Mouse (Mus musculus) lung, embryonic 15.5 days (tissue): Measurements from ENCODE around the gene Fam149b. TPM values are rescaled to one million over a fixed set of nuclear protein-coding genes. Genes with fewer than 3 reads are reported as not detected.

Experiments
- ATAC-seq: fragments of 200-750 bp; cut with Nextera tagmentation; 2 replicates; pipeline ENCODE4 v1.8.0; 2017; ENCODE audit warnings: moderate number of reproducible peaks, borderline replicate concordance; ENCODE audit not compliant: low FRiP score, low TSS enrichment; ENCODE audit errors: extremely low read depth
- H3K27ac ChIP-seq: fragments of 300-500 bp; sonication (generic); 2 replicates; pipeline ENCODE4 v1.5.1; 2015; ENCODE audit warnings: moderate library complexity, mild to moderate bottlenecking, inconsistent platforms
- H3K27me3 ChIP-seq: fragments of 300-500 bp; sonication (generic); 2 replicates; pipeline ENCODE4 v1.6.1; 2015; ENCODE audit warnings: inconsistent platforms
- H3K36me3 ChIP-seq: fragments of 300-500 bp; sonication (generic); 2 replicates; pipeline ENCODE4 v1.6.1; 2015; ENCODE audit warnings: inconsistent platforms
- H3K4me1 ChIP-seq: fragments of 300-500 bp; sonication (generic); 2 replicates; pipeline ENCODE4 v1.6.1; 2015; ENCODE audit warnings: inconsistent platforms
- H3K4me2 ChIP-seq: fragments of 300-500 bp; sonication (generic); 2 replicates; pipeline ENCODE4 v1.6.1; 2015; ENCODE audit warnings: inconsistent platforms, mild to moderate bottlenecking, moderate library complexity
- H3K4me3 ChIP-seq: fragments of 300-500 bp; sonication (generic); 2 replicates; pipeline ENCODE4 v1.5.1; 2015; ENCODE audit warnings: mild to moderate bottlenecking, inconsistent platforms
- H3K9ac ChIP-seq: fragments of 300-500 bp; sonication (generic); 2 replicates; pipeline ENCODE4 v1.6.1; 2015; ENCODE audit warnings: inconsistent platforms
- H3K9me3 ChIP-seq: fragments of 300-500 bp; sonication (generic); 2 replicates; pipeline ENCODE4 v1.6.1; 2016; ENCODE audit warnings: inconsistent platforms
- WGBS: fragments of 180-500 bp; shearing (Covaris S2); methylation state at CpG from one replicate; pipeline ENCODE4 v1.1.7; 2015; 5-methylcytosine and 5-hydroxymethylcytosine counted together
- polyA plus RNA-seq: library from polyadenylated mRNA; unstranded; fragments of >200 nt; fragmentation: Nextera tagmentation; extraction: Ambion mirVana; gene quantifications from 2 replicates; pipeline ENCODE4 v1.2.1, GENCODE M21; 2015

Gene Fam149b
- polyA plus RNA-seq, 1 experiment from 2014 or later: 35.8 TPM

DNA sequence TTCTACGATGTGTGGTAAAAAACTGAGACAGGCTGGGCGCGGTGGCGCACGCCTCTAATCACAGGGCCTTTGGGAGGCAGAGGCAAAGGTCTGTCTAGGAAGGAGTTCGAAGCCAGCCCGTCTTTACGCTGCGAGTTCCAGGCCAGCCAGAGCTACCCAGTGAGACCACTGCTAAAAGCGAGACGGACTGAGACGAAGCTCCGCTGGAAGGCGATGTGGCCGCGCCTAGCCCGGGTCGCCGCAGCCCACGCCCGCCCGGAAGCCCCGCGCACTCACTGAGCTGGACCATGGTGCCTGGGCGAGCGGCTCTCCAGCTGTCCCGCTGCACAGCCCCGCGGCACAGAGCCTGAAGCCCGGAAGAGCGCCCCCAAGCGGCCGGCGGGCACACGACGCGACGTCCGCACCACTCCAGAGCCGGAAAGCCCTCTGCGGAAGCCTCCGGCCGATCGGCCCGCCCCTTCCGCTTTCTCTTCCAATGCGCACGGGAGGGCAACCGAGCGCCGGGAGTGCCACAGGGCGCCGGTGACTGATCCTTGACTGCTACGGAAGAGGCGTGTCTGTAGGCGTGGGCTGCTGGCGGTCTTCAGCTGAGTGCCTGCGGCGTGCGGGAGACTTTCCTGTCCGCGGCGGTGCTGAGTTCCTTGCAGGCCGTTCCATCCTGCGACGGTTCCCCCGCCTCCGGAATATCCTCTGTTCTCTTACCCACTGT lies 45.4 kb downstream of the Fam149b start, which contains the start of gene Mrps16:
Gene Mrps16, minus strand, starts transcription at position 430 of the 709 bp plus-strand sequence.
- Histone ChIP-seq H3K27me3 (no peaks in the 10 kb centered on the region), H3K9ac (peak within 1 kb of the TSS; percentile 91), H3K4me1 (peaks cover 13% of the 10 kb centered on the region), H3K36me3 (peaks cover 16% of the 10 kb centered on the region; the same call in 1 of the 2 replicates), H3K27ac (peak within 1 kb of the TSS; percentile 84), H3K4me3 (peak within 1 kb of the TSS; percentile 75), H3K9me3 (no peaks in the 10 kb centered on the region), H3K4me2 (peak within 1 kb of the TSS; percentile 64)
- WGBS: under 1% methylated on average over 58 of the region's 68 CpGs
- ATAC-seq: peak; percentile 94

GRCm38 (mm10) chr14:20397220-20397619 lies 49.3 kb downstream of the Fam149b start:
- Histone ChIP-seq H3K4me1 (peaks cover 7% of the 10 kb centered on the region), H3K36me3 (no peaks in the 10 kb centered on the region), H3K4me2 (no peak overlapping the region), H3K9me3 (no peaks in the 10 kb centered on the region), H3K27me3 (no peaks in the 10 kb centered on the region), H3K4me3 (no peak overlapping the region), H3K27ac (no peak overlapping the region), H3K9ac (no peak overlapping the region)
- ATAC-seq: no peak
- WGBS: 74% methylated on average over 9 of the region's 9 CpGs

GRCm38 (mm10) chr14:20398864-20399263 lies 50.9 kb downstream of the Fam149b start:
- no peak for ATAC-seq

DNA sequence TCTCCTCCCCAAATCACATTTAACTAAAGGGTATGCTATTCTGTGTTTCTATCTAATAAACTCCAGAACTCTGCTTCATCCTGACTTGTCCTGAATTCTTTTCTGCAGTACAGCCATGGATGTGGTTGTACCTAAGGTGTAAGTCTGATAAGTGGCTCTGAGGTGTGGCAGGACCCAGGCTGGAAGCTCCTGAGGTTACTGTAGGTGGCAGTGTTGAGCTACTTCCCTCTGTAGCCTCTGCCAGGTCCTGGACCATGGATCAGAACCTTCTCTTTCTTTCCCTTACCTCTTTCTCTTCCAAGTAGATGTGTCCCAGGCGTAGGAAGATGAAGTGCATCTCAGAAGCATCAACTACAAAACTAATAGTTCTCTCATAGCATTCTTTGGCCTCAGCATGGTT lies 52.1 kb downstream of the Fam149b start:
- H3K4me3 ChIP-seq: no peak overlapping the region
- WGBS: 57% methylated on average over 1 of the region's 1 CpGs
- H3K9me3 ChIP-seq: no peaks in the 10 kb centered on the region
- no peak overlapping the region for H3K9ac ChIP-seq
- H3K27ac ChIP-seq: no peak overlapping the region
- H3K4me2 ChIP-seq: no peak overlapping the region
- no peaks in the 10 kb centered on the region for H3K27me3 ChIP-seq
- H3K36me3 ChIP-seq: no peaks in the 10 kb centered on the region
- H3K4me1 ChIP-seq: no peaks in the 10 kb centered on the region
- no peak for ATAC-seq

More at GRCm38 (mm10) chr14:20398864-20399263, 50.9 kb downstream of the Fam149b start:
- H3K9me3 ChIP-seq: no peaks in the 10 kb centered on the region
- H3K27ac ChIP-seq: no peak overlapping the region
- peaks cover 4% of the 10 kb centered on the region for H3K4me1 ChIP-seq
- H3K4me3 ChIP-seq: no peak overlapping the region
- WGBS: 35% methylated on average over 4 of the region's 4 CpGs
- H3K9ac ChIP-seq: no peak overlapping the region
- no peak overlapping the region for H3K4me2 ChIP-seq
- no peaks in the 10 kb centered on the region for H3K36me3 ChIP-seq
- no peaks in the 10 kb centered on the region for H3K27me3 ChIP-seq

GRCm38 (mm10) chr14:20422257-20422656 lies 74.3 kb downstream of the Fam149b start:
- Histone ChIP-seq H3K4me3 (no peak overlapping the region), H3K9ac (no peak overlapping the region), H3K9me3 (no peaks in the 10 kb centered on the region), H3K4me1 (no peaks in the 10 kb centered on the region), H3K4me2 (no peak overlapping the region), H3K27me3 (no peaks in the 10 kb centered on the region), H3K36me3 (no peaks in the 10 kb centered on the region), H3K27ac (no peak overlapping the region)
- WGBS: 62% methylated on average over 7 of the region's 7 CpGs
- ATAC-seq: no peak

DNA sequence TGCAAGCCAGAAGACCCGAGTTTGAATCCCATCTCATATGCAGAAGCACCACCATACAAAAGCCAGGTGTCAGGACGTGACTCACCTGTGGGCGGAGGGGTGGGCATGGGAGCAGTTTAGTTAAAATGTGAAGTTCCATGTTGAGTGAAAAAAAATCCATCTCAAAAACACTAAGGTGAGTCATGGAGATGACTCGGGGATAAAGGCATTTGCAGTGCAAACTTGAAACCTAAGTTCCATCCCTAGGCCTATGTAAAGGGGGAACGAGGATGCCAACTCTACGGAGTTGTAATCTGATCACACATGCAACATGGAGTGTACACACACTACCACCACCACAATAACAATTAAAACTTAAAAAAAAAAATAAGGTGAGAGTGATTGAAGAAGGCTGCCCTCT lies 75.1 kb downstream of the Fam149b start:
- Histone ChIP-seq H3K4me3 (no peak overlapping the region), H3K9me3 (no peaks in the 10 kb centered on the region), H3K4me2 (no peak overlapping the region), H3K36me3 (no peaks in the 10 kb centered on the region), H3K27ac (no peak overlapping the region), H3K27me3 (no peaks in the 10 kb centered on the region), H3K9ac (no peak overlapping the region), H3K4me1 (no peaks in the 10 kb centered on the region)
- 80% methylated on average over 6 of the region's 6 CpGs for WGBS
- no peak for ATAC-seq

GRCm38 (mm10) chr14:20428593-20428992 lies 80.6 kb downstream of the Fam149b start:
- no peak for ATAC-seq
- H3K4me1 ChIP-seq: no peaks in the 10 kb centered on the region
- H3K27me3 ChIP-seq: no peaks in the 10 kb centered on the region
- WGBS: 23% methylated on average over 1 of the region's 1 CpGs
- no peaks in the 10 kb centered on the region for H3K36me3 ChIP-seq
- H3K4me3 ChIP-seq: no peak overlapping the region
- H3K9ac ChIP-seq: no peak overlapping the region
- H3K4me2 ChIP-seq: no peak overlapping the region
- no peaks in the 10 kb centered on the region for H3K9me3 ChIP-seq
- H3K27ac ChIP-seq: no peak overlapping the region

GRCm38 (mm10) chr14:20429833-20430232 lies 81.9 kb downstream of the Fam149b start:
- no peaks in the 10 kb centered on the region for H3K4me1 ChIP-seq
- ATAC-seq: no peak
- no peak overlapping the region for H3K27ac ChIP-seq
- H3K27me3 ChIP-seq: no peaks in the 10 kb centered on the region
- 40% methylated on average over 1 of the region's 1 CpGs for WGBS
- H3K9me3 ChIP-seq: no peaks in the 10 kb centered on the region
- H3K36me3 ChIP-seq: no peaks in the 10 kb centered on the region
- no peak overlapping the region for H3K9ac ChIP-seq
- H3K4me3 ChIP-seq: no peak overlapping the region
- H3K4me2 ChIP-seq: no peak overlapping the region

GRCm38 (mm10) chr14:20431726-20432125 lies 83.8 kb downstream of the Fam149b start:
- H3K4me2 ChIP-seq: no peak overlapping the region
- ATAC-seq: no peak
- H3K4me3 ChIP-seq: no peak overlapping the region
- H3K27ac ChIP-seq: no peak overlapping the region
- H3K9ac ChIP-seq: no peak overlapping the region
- H3K27me3 ChIP-seq: no peaks in the 10 kb centered on the region
- no peaks in the 10 kb centered on the region for H3K4me1 ChIP-seq
- no peaks in the 10 kb centered on the region for H3K36me3 ChIP-seq
- no peaks in the 10 kb centered on the region for H3K9me3 ChIP-seq
- 63% methylated on average over 6 of the region's 6 CpGs for WGBS

DNA sequence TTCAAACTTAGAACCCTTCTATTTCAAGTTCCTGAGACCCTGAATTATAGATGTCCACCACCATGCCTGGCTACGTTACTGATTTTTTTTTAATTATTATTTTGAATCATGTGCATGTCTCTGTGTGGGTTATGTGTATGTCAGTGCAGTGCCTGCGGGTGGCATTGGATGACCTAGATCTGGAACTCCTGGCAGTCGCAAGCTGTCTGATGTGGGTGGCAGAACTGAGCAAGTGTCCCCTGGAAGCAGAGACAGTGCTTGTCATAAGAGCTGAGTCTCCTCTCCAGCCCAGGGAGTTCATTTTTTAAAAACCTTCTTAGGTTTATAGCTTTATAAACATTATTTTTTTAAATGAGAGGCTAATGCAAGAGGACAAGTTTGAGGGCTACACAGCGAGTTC lies 84.5 kb downstream of the Fam149b start:
- ATAC-seq: no peak
- 71% methylated on average over 4 of the region's 4 CpGs for WGBS

More for the DNA sequence above, 84.5 kb downstream of the Fam149b start:
- no peaks in the 10 kb centered on the region for H3K36me3 ChIP-seq
- H3K27me3 ChIP-seq: no peaks in the 10 kb centered on the region
- H3K4me2 ChIP-seq: no peak overlapping the region
- H3K9me3 ChIP-seq: no peaks in the 10 kb centered on the region
- no peaks in the 10 kb centered on the region for H3K4me1 ChIP-seq
- H3K9ac ChIP-seq: no peak overlapping the region
- no peak overlapping the region for H3K27ac ChIP-seq
- no peak overlapping the region for H3K4me3 ChIP-seq
